Mouse (Mus musculus) spleen, adult 2 months (tissue): Measurements from ENCODE around the gene Plekha6. TPM values are rescaled to one million over a fixed set of nuclear protein-coding genes. Genes with fewer than 3 reads are reported as not detected.

Experiments
- DNase-seq, 2 experiments: peaks; one replicate each; pipeline versions ENCODE4 v3.0.0 to v3.0.0-alpha.2; 2012 to 2021; ENCODE audit warnings: low spot score in 2 of 2, low read depth in 1 of 2
- H3K27ac ChIP-seq: fragments of 200-500 bp; 2 replicates; pipeline ENCODE4 v1.5.1; 2012; ENCODE audit warnings: low read length, inconsistent platforms; ENCODE audit not compliant: insufficient read depth
- H3K27me3 ChIP-seq: fragments of 200-500 bp; 2 replicates; pipeline ENCODE4 v1.6.1; 2012; ENCODE audit warnings: mild to moderate bottlenecking, moderate library complexity, low read length, inconsistent platforms; ENCODE audit not compliant: control insufficient read depth, insufficient read depth
- H3K36me3 ChIP-seq: fragments of 200-500 bp; 2 replicates; pipeline ENCODE4 v1.6.1; 2012; ENCODE audit warnings: mild to moderate bottlenecking, low read length, inconsistent platforms; ENCODE audit not compliant: control insufficient read depth, insufficient read depth
- H3K4me1 ChIP-seq: fragments of 200-500 bp; 2 replicates; pipeline ENCODE4 v1.6.1; 2011; ENCODE audit warnings: inconsistent platforms; ENCODE audit not compliant: control insufficient read depth, insufficient read depth, insufficient read length
- H3K4me3 ChIP-seq: fragments of 200-500 bp; 2 replicates; pipeline ENCODE4 v1.5.1; 2011; ENCODE audit warnings: mild to moderate bottlenecking, inconsistent platforms; ENCODE audit not compliant: insufficient read depth, insufficient read length; ENCODE audit errors: extremely low read depth
- CTCF ChIP-seq: fragments of 200-500 bp; IDR thresholded peaks from 2 replicates; pipeline ENCODE4 v1.5.1; 2011; ENCODE audit warnings: mild to moderate bottlenecking, inconsistent platforms; ENCODE audit not compliant: insufficient read depth, insufficient read length, insufficient replicate concordance; ENCODE audit errors: extremely low read depth
- POLR2A ChIP-seq: fragments of 200-500 bp; IDR thresholded peaks from 2 replicates; pipeline ENCODE4 v1.6.1; 2011; ENCODE audit warnings: low read depth, low read length, inconsistent platforms
- WGBS: fragments of 180-500 bp; shearing (Covaris S2); methylation state at CpG from one replicate; pipeline ENCODE4 v1.1.7; 2018; 5-methylcytosine and 5-hydroxymethylcytosine counted together
- polyA plus RNA-seq: library from polyadenylated mRNA; depleted of rRNA; stranded (reverse); fragments of >200 nt; gene quantifications from 2 replicates; pipeline ENCODE4 v1.2.3, GENCODE M21; 2012; rRNA removed

Plekha6 gene
- polyA plus RNA-seq, 1 experiment = 26.0 TPM

GRCm38 (mm10) chr1:133344357-133344756, 180.3 kb downstream of the Plekha6 start:
- no peak for TF ChIP-seq POLR2A
- no peak for TF ChIP-seq CTCF
- no peak overlapping the region for H3K4me3 ChIP-seq
- 98% methylated on average over 2 of the region's 2 CpGs for WGBS

GRCm38 (mm10) chr1:133346531-133346930, 182.5 kb downstream of the Plekha6 start:
- 92% methylated on average over 9 of the region's 9 CpGs for WGBS
- H3K27me3 ChIP-seq = no peaks in the 10 kb centered on the region

More at GRCm38 (mm10) chr1:133344357-133344756, 180.3 kb downstream of the Plekha6 start:
- H3K36me3 ChIP-seq = no peaks in the 10 kb centered on the region
- no peak overlapping the region for H3K27ac ChIP-seq
- no peaks in the 10 kb centered on the region for H3K27me3 ChIP-seq
- no peak for DNase-seq
- peaks cover 7% of the 10 kb centered on the region; the same call in 1 of the 2 replicates for H3K4me1 ChIP-seq

GRCm38 (mm10) chr1:133347226-133347625, 183.2 kb downstream of the Plekha6 start:
- 87% methylated on average over 3 of the region's 3 CpGs for WGBS
- Histone ChIP-seq H3K4me3 (no peak overlapping the region), H3K27me3 (no peaks in the 10 kb centered on the region), H3K27ac (peak overlapping the region; percentile 13; the same call in 1 of the 2 replicates), H3K36me3 (no peaks in the 10 kb centered on the region), H3K4me1 (peaks cover 11% of the 10 kb centered on the region; the same call in 1 of the 2 replicates)
- TF ChIP-seq CTCF (no peak), POLR2A (no peak)
- DNase-seq = no peak

More at GRCm38 (mm10) chr1:133346531-133346930, 182.5 kb downstream of the Plekha6 start:
- no peaks in the 10 kb centered on the region for H3K36me3 ChIP-seq
- peaks cover 11% of the 10 kb centered on the region; the same call in 1 of the 2 replicates for H3K4me1 ChIP-seq
- no peak for TF ChIP-seq CTCF
- TF ChIP-seq POLR2A = no peak
- no peak for DNase-seq
- no peak overlapping the region for H3K4me3 ChIP-seq
- no peak overlapping the region for H3K27ac ChIP-seq

- 25% methylated on average over 11 of the region's 11 CpGs for WGBS
- DNase-seq = peak; percentile 24 to 50
- Histone ChIP-seq H3K27ac (peak overlapping the region; percentile 59), H3K27me3 (no peaks in the 10 kb centered on the region), H3K36me3 (no peaks in the 10 kb centered on the region), H3K4me1 (peaks cover 11% of the 10 kb centered on the region; the same call in 1 of the 2 replicates), H3K4me3 (no peak overlapping the region)
- TF ChIP-seq CTCF (no peak), POLR2A (no peak)
Observed at GRCm38 (mm10) chr1:133347693-133348520, 183.9 kb downstream of the Plekha6 start.

- Histone ChIP-seq H3K36me3 (no peaks in the 10 kb centered on the region), H3K4me1 (peaks cover 11% of the 10 kb centered on the region; the same call in 1 of the 2 replicates), H3K4me3 (no peak within 1 kb of the TSS), H3K27ac (no peak within 1 kb of the TSS), H3K27me3 (no peaks in the 10 kb centered on the region)
- 100% methylated on average over 1 of the region's 1 CpGs for WGBS
- DNase-seq = no peak
- no peak for TF ChIP-seq POLR2A
Observed at GRCm38 (mm10) chr1:133350210-133350609, 186.2 kb downstream of the Plekha6 start, which contains the start of gene Ren1. TSS of gene Ren1 (plus strand) at chr1:133350510.

GRCm38 (mm10) chr1:133351762-133352161, 187.8 kb downstream of the Plekha6 start:
- WGBS = 50% methylated on average over 9 of the region's 9 CpGs
- DNase-seq = no peak
- H3K27ac ChIP-seq = no peak overlapping the region
- no peaks in the 10 kb centered on the region for H3K36me3 ChIP-seq
- H3K27me3 ChIP-seq = no peaks in the 10 kb centered on the region
- TF ChIP-seq POLR2A (no peak), CTCF (no peak)
- H3K4me1 ChIP-seq = peaks cover 21% of the 10 kb centered on the region; the same call in 1 of the 2 replicates
- no peak overlapping the region for H3K4me3 ChIP-seq

Other genes starting within 250 kb of the Plekha6 start
- gene Mdm4, start 133.6 kb upstream of the Plekha6 start, polyA plus RNA-seq = 34.0 and 39.3 TPM in 2 replicates
- 22.2 and 30.5 TPM in 2 replicates for gene Pik3c2b, start 118.5 kb upstream of the Plekha6 start, polyA plus RNA-seq
- 19.7 and 26.6 TPM in 2 replicates for gene Ppp1r15b, start 33.1 kb upstream of the Plekha6 start, polyA plus RNA-seq
- 0.12 TPM in 1 of 2 replicates, not detected in the other for gene Golt1a, start 145.6 kb downstream of the Plekha6 start, polyA plus RNA-seq
- gene Kiss1, start 157.7 kb downstream of the Plekha6 start, polyA plus RNA-seq = not detected in 2 replicates
- gene Ren1, start 186.3 kb downstream of the Plekha6 start, polyA plus RNA-seq = 0.66 TPM in 1 of 2 replicates, not detected in the other
- 0.20 and 0.22 TPM in 2 replicates for gene Etnk2, start 199.4 kb downstream of the Plekha6 start, polyA plus RNA-seq